Mouse (Mus musculus): Measurements from ENCODE around the gene Ccdc18.
"Not testable (repeated sequence)": the region's sequence is repeated elsewhere in the genome, so short reads cannot be mapped to it uniquely, and the experiment has no call there.

Gene Ccdc18

DNA sequence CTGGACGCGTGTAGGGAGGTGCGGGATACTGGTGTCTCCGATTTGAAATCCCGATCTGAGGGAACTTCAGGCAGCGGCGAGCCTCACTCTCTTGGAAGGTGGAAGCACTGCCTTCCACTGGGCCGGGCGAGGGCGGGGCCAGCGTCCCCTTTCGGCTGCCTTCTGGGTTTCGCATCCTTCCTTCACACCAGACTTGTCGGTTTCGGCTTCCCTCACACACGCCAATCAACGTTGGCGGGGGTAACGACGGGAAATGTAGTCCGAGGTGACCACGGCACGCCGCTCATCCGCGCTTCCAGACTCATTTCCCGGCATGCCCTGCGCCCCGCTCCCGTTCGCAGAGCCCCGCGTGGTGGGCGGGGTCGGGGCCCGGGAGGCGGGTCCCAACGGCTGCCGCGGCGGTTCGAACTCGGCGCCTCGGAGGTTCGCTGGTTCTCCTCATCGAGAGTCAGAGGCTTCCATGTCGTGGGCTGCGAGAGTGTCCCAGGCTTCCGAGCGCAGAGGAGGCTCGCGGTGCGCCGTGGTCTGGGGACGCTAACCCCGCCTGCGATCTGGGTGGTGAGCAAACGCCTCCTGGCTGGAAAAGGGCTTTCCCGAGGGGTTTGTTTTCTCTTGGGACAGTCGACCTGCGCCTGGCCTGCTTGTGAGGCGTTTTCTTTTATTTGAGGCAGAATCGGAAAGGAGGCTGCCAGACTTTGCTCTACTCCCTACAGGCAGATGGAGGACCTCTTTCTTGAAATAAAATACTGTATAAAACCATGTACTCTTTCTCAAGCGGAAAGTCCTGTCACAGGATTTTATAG lies at the start of gene Ccdc18, which contains the start of gene Tmed5:
Gene Ccdc18 (plus strand): TSS at position 435 of the 803 bp plus-strand sequence.
Gene Tmed5 (minus strand): TSS at position 180 of the 803 bp plus-strand sequence.
- DNase-seq: peak; percentile 98

DNA sequence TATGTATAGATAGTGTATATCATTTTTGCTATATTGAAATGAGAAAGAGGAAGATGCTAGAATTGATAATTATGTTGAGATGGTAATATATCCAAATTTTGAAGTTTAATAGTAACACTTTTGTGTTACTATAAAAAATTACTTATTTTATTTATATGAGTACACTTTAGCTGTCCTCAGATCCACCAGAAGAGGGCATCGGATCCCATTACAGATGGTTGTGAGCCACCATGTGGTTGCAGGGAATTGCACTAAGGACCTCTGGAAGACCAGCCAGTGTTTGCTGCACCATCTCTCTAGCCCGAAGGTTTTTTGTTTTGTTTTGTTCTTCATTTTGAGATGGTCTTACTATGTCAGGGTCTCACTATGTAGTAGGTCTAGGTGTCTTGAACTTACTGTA lies 47.2 kb upstream of the Ccdc18 start:
- DNase-seq: no peak

DNA sequence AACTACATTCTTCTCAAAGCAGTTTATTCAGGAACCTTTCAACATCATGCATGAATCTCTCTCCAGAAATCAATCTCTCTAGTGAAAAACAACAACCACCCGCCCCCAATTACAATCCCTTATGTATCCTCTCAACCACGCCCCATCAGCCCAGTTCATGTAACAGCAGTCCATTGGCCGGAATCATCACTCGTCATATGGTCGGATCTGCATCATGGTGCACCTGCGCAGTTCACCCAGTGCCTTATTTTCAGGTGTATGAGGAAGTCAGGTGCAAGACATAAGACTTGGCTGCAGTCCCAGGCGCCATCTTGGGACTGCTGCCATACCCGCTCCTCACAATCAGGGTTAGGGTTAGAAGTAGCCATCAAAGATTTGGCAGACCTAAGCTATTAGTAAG lies 39.9 kb upstream of the Ccdc18 start:
- not testable (repeated sequence) for DNase-seq

DNA sequence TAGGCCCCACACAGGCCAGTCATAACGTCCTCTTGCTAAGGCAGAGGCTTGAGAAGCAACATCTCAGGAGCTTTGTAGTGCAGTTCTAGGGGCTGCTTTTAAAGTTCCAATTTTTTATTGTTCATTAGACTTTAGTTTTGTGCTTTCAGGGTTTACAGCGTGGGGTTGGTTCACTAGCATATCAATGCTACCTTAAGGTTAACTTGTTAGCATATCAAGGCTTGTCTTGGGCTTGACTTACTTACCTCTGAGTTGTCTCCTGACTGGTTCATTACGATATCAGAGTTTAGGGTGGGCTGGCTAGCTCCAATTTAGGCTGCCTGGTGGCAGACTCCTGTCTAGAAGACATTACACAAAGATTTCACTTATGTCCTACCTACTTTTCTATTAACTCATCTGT lies 35.0 kb upstream of the Ccdc18 start:
- no peak for DNase-seq

DNA sequence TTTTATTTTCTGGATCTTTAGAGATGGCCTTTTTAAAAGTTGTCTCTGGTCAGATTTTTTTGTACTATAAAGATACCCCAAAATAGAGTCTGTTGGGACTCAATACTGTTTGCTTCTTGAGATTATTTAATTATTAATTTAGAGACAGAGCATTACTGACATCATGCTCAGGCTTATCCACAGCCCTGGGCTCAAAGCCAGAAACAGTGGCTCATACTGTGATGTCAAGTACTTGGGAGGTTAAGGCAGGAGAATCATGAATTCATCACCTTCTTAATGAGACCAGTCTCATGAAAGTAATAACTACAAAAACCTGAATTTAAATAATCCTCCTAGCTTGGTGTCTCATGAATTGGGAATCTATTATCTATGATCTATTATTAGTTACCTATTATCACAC lies 32.5 kb upstream of the Ccdc18 start:
- no peak for DNase-seq

DNA sequence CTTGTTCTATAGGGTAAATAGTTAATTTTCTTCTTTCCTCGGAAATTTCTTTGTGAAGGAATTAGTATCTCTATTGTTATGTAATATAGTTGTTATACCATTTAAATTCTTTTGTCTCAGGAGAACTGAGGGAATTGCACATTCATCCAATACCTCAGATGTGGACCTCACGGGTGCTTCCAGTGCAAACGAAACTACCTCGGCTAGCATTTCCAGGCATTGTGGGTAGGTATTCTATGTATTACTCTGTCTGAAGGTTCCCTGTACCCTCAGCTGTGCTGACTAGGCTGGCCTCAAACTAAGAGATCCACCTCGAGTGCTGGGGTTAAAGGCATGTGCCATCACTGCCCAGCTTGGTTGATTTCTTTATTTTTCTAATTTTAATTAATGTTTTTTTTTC lies 28.4 kb upstream of the Ccdc18 start:
- DNase-seq: no peak

DNA sequence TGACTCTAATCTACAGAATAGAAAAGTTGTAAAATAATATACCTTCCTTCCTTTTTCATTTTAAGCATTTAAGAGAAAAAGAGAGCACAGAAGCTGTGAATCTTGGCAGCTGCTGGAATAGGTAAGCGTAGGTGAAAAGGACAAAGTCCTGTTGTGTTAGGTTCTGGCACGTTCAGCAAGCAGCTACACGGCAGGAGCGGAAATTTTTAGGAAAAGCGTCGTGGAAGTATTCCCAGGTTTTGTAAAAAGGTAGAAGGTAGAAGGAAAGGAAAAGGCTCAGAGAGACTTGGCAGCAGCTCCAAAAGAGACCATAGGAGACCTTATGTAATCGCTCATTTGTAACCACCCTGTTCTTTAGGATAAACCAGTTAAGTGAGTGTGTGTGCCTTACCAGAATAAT lies 23.3 kb upstream of the Ccdc18 start:
- DNase-seq: no peak

DNA sequence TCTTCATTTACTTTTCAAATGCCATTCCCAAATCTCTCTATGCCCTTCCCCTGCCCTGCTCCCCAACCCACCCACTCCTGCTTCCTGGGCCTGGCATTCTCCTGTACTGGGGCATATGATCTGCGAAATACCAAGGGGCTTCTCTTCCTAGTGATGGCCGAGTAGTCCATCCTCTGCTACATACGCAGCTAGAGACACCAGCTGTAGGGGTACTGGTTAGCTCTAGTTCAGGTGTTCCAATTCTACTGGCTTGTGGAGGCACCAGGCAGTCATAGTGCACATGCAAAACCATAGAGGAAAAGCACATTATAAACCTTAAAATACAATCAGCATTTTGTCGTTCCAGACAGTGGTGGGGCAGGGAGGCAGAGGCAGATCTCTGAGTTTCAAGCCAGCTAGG lies 15.0 kb upstream of the Ccdc18 start:
- no peak for DNase-seq

DNA sequence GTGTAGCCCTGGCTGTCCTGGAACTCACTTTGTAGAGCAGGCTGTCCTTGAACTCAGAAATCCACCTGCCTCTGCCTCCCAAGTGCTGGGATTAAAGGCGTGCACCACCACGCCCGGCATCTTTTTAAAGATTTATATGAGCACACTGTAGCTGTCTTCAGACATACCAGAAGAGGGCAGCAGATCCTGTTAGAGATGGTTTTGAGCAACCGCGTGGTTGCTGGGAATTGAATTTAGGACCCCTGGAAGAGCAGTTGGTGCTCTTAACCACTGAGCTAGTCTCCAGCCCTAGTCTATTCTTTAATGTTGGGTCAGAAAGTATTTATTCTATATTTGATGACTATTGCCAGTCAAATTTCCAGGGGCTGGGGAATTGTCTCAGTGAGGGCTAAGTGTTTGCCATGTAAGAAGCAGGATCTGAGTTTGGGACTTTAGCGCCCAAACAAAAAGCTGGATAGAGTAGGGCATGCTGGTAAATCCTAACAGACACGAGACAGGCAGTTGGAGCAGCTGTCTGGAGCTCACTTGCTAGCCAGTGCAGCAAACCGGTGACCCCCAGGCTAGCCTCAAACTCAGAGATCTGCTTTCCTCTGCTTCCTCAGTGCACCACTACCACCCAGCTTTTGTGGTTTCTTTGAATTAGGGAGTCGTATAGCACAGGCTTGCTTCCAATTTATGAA lies 12.3 kb upstream of the Ccdc18 start:
- DNase-seq: no peak

DNA sequence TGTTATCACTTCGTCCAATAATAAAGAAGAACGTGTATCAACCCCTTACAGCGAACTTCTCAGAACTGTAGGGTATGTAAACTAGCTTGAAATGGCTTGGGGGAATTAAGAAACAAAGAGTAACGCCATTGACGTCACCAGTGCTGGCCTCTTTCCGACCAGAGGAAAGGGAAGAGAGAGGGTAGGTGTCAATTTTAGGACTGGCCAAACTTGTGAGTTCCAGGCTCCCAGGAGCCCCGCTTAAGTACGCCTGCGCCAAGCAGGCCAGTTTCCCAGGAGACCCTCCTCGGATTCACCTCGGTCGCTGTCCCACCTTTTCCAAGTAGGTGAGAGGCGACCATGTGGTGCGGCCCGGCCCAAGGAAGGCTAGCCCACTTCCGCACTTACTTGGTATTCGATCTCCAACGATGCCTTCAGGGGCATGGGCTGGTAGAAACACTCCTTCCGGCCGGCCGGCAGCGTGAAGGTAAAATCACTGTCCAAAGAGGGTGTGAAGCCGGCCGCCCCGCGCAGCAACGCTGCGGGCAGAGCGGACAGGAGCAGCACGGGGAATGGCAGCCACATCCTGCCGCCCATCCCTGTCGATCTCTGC lies 730 bp upstream of the Ccdc18 start:
- DNase-seq: peak; percentile 58

DNA sequence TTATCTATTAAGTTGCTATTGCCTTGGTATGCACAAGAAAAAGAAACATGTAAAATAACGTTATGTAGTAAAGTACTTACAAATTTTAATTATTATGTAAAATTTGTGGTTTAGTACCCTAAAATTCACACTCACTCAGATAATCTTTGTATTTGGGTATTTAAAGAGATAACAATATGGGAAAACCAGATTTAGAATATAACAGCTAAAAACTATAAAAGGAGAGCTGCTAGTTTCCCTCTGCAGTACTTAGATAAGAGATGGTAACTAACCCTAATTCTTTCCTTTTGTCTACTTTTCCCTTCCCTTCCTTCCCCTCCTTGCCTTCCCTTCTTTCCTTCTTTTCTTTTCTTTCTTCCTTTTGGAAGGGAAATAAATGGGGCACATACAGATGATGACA lies 19.9 kb downstream of the Ccdc18 start:
- DNase-seq: no peak

DNA sequence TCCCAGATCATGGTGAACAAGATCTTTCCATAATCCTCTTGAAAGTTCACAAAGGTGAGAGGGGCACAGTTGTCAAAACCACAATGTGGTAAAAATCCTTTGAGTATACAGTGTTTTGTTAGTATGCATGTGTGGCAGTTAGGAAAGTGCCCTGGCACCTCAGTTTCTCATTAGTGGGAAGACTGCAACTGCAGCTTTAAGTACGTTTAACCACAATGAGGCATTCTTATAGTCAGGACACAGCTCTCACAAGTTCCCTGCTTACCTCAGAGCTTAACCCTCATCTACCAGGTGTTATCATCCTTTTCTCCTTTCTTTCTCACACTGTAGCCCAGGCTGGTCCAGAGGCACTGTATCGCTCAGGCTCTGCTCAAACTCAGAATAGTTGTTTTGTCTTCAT lies 28.1 kb downstream of the Ccdc18 start:
- no peak for DNase-seq

DNA sequence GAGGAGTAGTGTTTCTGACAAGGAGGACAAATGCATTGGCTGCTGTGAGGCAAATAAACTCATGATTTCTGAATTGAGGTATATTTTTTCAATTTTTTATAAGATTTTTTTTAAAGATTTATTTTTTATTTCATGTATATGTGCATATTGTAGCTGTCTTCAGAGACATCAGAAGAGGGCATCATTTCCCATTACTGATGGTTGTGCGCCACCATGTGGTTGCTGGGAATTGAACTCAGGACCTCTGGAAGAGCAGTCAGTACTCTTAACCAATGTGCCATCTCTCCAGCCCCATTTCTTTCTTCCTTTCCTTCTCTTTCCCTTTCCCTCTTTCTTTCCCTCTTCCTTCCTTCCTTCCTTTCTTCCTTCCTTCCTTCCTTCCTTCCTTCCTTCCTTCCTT lies 31.0 kb downstream of the Ccdc18 start:
- peak; percentile 64 for DNase-seq

DNA sequence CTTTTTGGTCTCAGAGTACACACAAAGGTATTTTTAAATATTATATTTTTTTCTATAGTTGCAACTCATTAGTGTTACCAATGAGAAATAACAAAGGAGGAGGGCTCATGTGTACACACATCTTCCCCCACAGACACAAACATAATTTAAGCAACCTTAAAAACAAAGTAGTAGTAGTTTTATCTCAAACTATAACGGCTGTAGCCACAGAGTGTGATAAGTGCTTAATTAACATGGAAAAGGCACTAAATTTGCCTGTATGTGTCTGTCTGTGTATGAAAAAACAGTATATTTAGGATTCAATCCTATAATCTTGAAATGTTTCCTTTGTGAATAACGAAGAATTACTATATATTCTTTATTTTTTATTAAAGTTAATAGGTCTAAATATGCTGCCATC lies 51.4 kb downstream of the Ccdc18 start:
- no peak for DNase-seq

DNA sequence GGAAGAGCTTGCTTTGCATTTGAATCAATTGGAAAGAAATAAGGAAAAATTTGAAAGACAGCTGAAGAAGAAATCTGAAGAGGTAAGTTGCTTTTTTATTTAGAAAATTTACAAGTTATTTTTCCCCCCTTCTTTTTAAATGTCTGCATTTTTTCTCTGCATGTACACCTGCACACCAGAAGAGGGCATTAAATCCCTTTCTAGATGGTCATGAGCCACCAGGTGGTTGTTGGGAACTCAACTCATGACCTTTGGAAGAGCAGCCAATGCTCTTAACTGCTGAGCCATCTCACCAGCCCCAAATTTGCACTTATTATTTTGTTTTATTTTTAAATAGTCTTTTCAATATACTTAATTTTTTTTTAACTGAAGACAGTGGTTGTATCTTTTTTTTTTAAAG lies 56.3 kb downstream of the Ccdc18 start:
- DNase-seq: no peak

DNA sequence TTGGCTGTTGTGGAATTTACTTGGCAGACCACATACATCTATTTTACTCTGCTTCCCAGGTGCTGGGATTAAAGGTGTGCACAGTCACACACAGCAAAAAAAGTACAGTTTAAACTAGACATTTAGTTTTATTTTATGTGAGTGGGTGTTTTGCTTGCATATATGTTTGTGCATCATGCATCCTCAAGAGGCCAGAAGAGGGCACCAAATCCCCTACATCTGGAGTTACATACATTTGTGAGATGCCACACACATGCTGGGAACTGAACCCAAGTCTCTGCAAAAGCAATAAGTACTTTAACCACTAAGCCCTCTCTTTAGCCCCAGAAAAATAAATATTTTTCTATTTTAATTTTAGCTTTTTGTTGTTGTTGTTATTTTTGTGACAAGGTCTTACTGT lies 73.3 kb downstream of the Ccdc18 start:
- DNase-seq: peak; percentile 9

DNA sequence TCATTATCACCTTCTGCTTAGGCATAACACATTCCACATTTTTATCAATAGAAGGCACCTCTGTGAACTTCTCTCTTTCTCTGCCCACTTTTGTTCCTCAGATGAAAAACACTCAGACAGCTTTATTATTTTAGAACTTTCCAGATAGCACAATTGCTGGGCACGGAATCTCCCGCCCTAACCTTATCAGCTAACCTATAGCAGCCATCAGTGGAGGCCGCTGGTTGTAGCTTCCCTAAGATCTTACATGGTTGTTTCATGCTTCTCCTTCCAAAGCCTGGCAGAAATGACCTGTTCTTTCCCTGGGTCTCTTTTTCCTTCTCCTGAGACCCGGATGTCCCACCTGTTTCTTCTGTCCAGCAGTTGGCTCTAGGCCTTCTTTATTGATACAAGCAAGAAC lies 78.8 kb downstream of the Ccdc18 start:
- DNase-seq: no peak

DNA sequence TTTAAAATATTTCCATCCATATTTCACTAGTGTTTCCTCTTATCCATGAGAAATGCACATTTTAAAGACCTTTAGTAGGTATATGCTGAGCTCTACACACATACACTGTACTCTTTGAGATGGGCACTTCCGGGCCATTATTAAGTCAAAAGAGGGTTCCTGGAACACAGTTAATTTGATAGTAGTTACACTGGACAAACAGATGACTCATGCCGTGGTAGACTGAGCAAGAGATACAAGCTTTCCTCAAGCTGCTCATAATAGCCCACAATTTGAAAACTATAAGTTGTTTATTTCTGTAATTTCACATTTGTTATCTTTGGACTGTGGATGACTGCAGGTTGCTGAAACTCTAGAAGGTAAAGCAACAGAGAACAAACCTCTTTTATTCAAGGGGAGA lies 82.3 kb downstream of the Ccdc18 start:
- DNase-seq: no peak

DNA sequence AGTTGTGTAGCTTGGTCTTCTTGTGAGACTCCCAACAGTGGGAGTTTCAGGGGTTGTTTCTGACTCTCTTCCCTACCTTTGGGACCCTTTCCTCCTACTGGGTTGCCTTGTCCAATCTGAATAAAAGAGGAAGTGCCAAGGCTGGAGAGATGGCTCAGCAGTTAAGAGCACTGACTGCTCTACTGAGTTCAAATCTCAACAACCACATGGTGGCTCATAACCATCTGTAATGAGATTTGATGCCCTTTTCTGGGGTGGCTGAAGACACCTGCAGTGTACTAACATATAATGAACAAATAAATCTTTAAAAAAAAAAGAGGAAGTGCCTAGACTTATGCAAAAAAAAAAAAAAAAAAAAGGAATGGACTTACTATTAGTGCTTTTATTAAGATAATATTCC lies 91.4 kb downstream of the Ccdc18 start:
- no peak for DNase-seq

DNA sequence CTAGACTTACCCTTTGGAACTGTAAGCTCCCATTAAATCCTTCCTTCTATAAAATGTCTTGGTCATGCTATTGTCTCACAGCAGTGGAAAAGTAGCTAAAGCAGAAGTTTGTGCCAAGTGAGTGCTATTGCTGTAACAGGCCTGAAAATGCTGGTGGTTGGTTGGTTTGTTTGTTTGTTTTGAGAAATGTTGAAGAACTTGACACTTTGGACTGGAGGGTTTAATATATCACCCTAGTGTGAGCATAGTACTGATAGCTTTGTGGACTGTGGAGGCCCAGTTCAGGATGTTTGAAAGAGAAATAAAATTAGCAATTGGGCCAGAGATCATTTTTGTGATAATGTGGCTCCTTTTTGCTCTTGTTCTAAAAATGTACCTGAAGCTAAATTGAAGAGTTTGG lies 93.5 kb downstream of the Ccdc18 start:
- DNase-seq: no peak

DNA sequence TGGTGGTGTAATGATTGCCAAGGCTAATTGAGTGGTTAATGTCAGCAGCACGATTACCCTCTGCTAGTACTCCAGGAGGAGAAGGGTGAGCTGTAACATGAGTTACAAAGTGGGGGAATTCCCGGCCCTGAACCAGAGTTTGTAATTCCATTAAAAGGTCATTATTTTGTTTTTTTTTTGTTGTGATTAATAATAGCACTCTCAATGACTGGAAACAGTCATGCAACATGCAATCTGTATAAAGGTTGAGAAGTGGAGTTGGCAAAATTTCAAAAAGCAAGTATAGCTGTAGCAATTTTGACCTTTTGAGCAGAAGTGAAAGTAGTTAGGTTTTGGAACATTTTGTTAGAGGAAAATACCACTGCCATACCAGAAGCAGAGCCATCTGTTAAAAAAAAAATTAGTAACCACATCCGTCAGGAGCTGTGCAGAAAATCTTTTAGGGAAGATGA lies 113.7 kb downstream of the Ccdc18 start:
- no peak for DNase-seq

DNA sequence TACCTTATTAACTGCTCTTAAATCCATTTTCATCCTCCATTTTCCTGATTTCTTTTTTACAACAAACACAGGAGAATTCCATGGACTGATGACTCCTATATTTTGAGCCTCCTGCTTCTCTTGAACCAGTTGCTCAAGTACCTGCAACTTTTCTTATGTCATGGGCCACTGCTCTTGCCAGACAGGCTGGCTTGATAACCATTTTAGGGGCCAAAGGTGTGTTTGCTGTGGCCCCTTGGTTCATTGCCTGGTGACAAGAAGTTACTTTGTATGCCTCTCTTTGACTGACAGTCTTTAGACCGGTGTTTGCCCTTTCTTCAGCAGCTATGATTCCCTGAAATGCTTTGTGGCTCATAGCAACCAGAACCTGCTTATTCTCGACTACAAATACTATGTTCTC lies 117.4 kb downstream of the Ccdc18 start:
- no peak for DNase-seq

DNA sequence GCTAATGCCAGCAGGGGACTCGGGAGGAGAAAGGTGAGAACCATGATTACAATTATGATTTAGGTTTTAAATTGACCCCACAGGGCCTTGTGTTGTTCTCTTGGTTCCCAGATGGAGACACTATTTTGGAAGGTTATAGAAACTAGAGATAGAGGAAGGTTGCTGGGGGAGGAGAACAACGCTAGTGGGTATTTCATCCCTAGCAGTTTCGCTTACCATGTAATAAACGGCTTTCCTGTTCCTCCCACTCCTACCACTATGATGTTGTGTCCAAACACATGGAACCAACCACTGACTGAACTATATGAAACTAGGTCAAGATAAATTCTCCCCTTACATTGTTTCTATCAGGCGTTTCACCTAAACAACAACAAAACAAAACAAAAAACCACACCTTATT lies 122.6 kb downstream of the Ccdc18 start:
- no peak for DNase-seq

DNA sequence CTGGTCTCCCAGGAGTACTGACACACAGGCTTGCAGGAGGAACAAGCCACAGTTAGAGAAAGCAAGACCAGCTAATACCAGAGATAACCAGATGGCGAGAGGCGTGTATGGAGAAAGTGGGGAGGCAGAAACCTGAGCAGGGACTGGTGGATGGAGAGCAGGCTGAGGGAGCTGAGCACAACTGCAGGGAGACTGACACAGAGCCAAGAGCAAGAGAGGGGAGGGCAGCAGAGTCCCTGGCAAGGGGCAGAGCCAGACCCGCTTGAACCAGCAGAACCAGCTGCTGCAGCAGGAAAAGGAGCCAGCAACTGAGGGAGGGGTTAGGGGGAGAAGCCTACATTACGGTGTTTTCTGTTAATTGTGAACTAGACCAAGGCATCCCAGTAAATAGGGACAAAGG lies 130.0 kb downstream of the Ccdc18 start:
- peak; percentile 73 for DNase-seq

Measured in kidney, postnatal 10 days (tissue).